Comparison of ENCODE assay signal across 14 mouse cellular contexts in genomic region chr6:108875344-108875743, GRCm38 (mm10). TPM values are rescaled to one million over a fixed set of nuclear protein-coding genes. Genes with fewer than 3 reads are reported as not detected.
DNase-seq lines count a peak whose midpoint lies in the region; ATAC-seq and TF ChIP-seq lines count a peak whose summit lies in the region.
"Had no signal": no experiment of that assay in that cellular context is flagged by ENCODE, and none has a peak within 500 bp of the region (broad histone marks: within the 10 kb centered on the region; RNA-seq: fewer than 3 reads in every experiment).

No protein-coding gene starts in this region.

- TF ChIP-seq EP300 in lung, postnatal 0 days (IDR thresholded peaks at IDR 0.05), result no peak

- no peak for DNase-seq in embryonic facial prominence, embryonic 14.5 days (ENCODE audit: low spot score)
- DNase-seq in embryonic facial prominence, embryonic 10.5 days (ENCODE audit: low spot score), result no peak
- peak; percentile 61 for DNase-seq in hindbrain, embryonic 14.5 days (ENCODE audit: low spot score)
- no peak for DNase-seq in hindbrain, embryonic 10.5 days (ENCODE audit: low spot score)
- DNase-seq in lung, postnatal 0 days (ENCODE audit: low spot score), result no peak
- DNase-seq in lung, postnatal 4 days, result no peak
- DNase-seq in spleen, adult 18-20 months, result no peak
- DNase-seq: cerebellum, adult 9-11 months; gastrocnemius, postnatal 36 days; liver, postnatal 0 days had no signal

- no peaks in the 10 kb centered on the region for H3K9me3 ChIP-seq in embryonic facial prominence, embryonic 14.5 days (ENCODE audit: control insufficient read depth, low read length)
- no peaks in the 10 kb centered on the region for H3K9me3 ChIP-seq in embryonic facial prominence, embryonic 10.5 days
- peaks cover 3% of the 10 kb centered on the region; the same call in 1 of the 2 replicates for H3K9me3 ChIP-seq in hindbrain, embryonic 14.5 days (ENCODE audit: control insufficient read depth, low read length)
- H3K9me3 ChIP-seq in hindbrain, embryonic 10.5 days, result peaks cover 5% of the 10 kb centered on the region; the same call in 1 of the 2 replicates
- H3K9me3 ChIP-seq in lung, postnatal 0 days (ENCODE audit: low read length), result no peaks in the 10 kb centered on the region
- 0 out of 2 replicates have a peak, but pooled peaks cover 8% of the 10 kb centered on the region for H3K9me3 ChIP-seq in stomach, embryonic 16.5 days (replicated peaks; ENCODE audit: control insufficient read depth, low read length)
- H3K9me3 ChIP-seq: midbrain, embryonic 10.5 days had no signal

- no peak overlapping the region for H3K27ac ChIP-seq in embryonic facial prominence, embryonic 14.5 days (replicated peaks; ENCODE audit: low read depth, low read length)
- H3K27ac ChIP-seq in embryonic facial prominence, embryonic 10.5 days (replicated peaks), result no peak overlapping the region
- no peak overlapping the region for H3K27ac ChIP-seq in hindbrain, embryonic 14.5 days
- H3K27ac ChIP-seq in hindbrain, embryonic 10.5 days, result no peak overlapping the region
- H3K27ac ChIP-seq in lung, postnatal 0 days (ENCODE audit: low read length), result no peak overlapping the region
- 0 out of 2 replicates have a peak overlapping the region, but pooled peaks have one; percentile 23 for H3K27ac ChIP-seq in stomach, embryonic 16.5 days (ENCODE audit: low read length)
- H3K27ac ChIP-seq: forebrain, embryonic 10.5 days; limb, embryonic 13.5 days; midbrain, embryonic 10.5 days had no signal

- peak; percentile 44 for TF ChIP-seq CTCF in lung, postnatal 0 days (IDR thresholded peaks at IDR 0.05)

- 69% methylated on average over 1 of the region's 1 CpGs for WGBS in embryonic facial prominence, embryonic 14.5 days
- 84% methylated on average over 1 of the region's 1 CpGs for WGBS in embryonic facial prominence, embryonic 10.5 days
- 76% methylated on average over 1 of the region's 1 CpGs for WGBS in hindbrain, embryonic 14.5 days
- 82% methylated on average over 1 of the region's 1 CpGs for WGBS in hindbrain, embryonic 10.5 days
- 56% methylated on average over 1 of the region's 1 CpGs for WGBS in lung, postnatal 0 days
- 69% methylated on average over 1 of the region's 1 CpGs for WGBS in stomach, embryonic 16.5 days

- H3K4me1 ChIP-seq in embryonic facial prominence, embryonic 14.5 days (ENCODE audit: control insufficient read depth, insufficient read depth, low read length), result no peaks in the 10 kb centered on the region
- H3K4me1 ChIP-seq in embryonic facial prominence, embryonic 10.5 days, result peaks cover 6% of the 10 kb centered on the region; the same call in 1 of the 2 replicates
- H3K4me1 ChIP-seq in hindbrain, embryonic 14.5 days (replicated peaks; ENCODE audit: control insufficient read depth, insufficient read depth, low read length), result 0 out of 2 replicates have a peak, but pooled peaks cover 4% of the 10 kb centered on the region
- H3K4me1 ChIP-seq in hindbrain, embryonic 10.5 days (replicated peaks), result peaks cover 5% of the 10 kb centered on the region; the same call in 1 of the 2 replicates
- H3K4me1 ChIP-seq in lung, postnatal 0 days (ENCODE audit: insufficient read depth, low read depth, low read length), result no peaks in the 10 kb centered on the region
- H3K4me1 ChIP-seq in stomach, embryonic 16.5 days (ENCODE audit: control insufficient read depth, insufficient read depth, low read length), result no peaks in the 10 kb centered on the region

- H3K27me3 ChIP-seq in embryonic facial prominence, embryonic 14.5 days (replicated peaks; ENCODE audit: control insufficient read depth, insufficient read depth, low read length), result no peaks in the 10 kb centered on the region
- no peaks in the 10 kb centered on the region for H3K27me3 ChIP-seq in embryonic facial prominence, embryonic 10.5 days (replicated peaks; ENCODE audit: low read depth, poor library complexity, severe bottlenecking)
- H3K27me3 ChIP-seq in hindbrain, embryonic 14.5 days (ENCODE audit: control insufficient read depth, insufficient read depth, low read length), result no peaks in the 10 kb centered on the region
- H3K27me3 ChIP-seq in hindbrain, embryonic 10.5 days (ENCODE audit: insufficient read depth, poor library complexity, severe bottlenecking), result no peaks in the 10 kb centered on the region
- H3K27me3 ChIP-seq in lung, postnatal 0 days (replicated peaks; ENCODE audit: insufficient read depth, low read length), result no peaks in the 10 kb centered on the region
- no peaks in the 10 kb centered on the region for H3K27me3 ChIP-seq in stomach, embryonic 16.5 days (ENCODE audit: control insufficient read depth, insufficient read depth, low read length)
- H3K27me3 ChIP-seq: limb, embryonic 13.5 days had no signal

- H3K36me3 ChIP-seq in embryonic facial prominence, embryonic 14.5 days (ENCODE audit: control insufficient read depth, insufficient read depth, low read length), result no peaks in the 10 kb centered on the region
- no peaks in the 10 kb centered on the region for H3K36me3 ChIP-seq in embryonic facial prominence, embryonic 10.5 days (replicated peaks)
- H3K36me3 ChIP-seq in hindbrain, embryonic 14.5 days (replicated peaks; ENCODE audit: control insufficient read depth, insufficient read depth), result no peaks in the 10 kb centered on the region
- no peaks in the 10 kb centered on the region for H3K36me3 ChIP-seq in hindbrain, embryonic 10.5 days
- H3K36me3 ChIP-seq in lung, postnatal 0 days (ENCODE audit: insufficient read depth, low read length), result no peaks in the 10 kb centered on the region
- H3K36me3 ChIP-seq in stomach, embryonic 16.5 days (ENCODE audit: control insufficient read depth, insufficient read depth, low read length), result no peaks in the 10 kb centered on the region
- H3K36me3 ChIP-seq: forebrain, embryonic 10.5 days; limb, embryonic 13.5 days; midbrain, embryonic 10.5 days had no signal

- 0 out of 2 replicates have a peak overlapping the region, but pooled peaks have one; percentile 20 for H3K4me2 ChIP-seq in embryonic facial prominence, embryonic 14.5 days (ENCODE audit: low read depth, low read length)
- no peak overlapping the region for H3K4me2 ChIP-seq in hindbrain, embryonic 14.5 days (replicated peaks)
- peak overlapping the region; percentile 12; the same call in 1 of the 2 replicates for H3K4me2 ChIP-seq in lung, postnatal 0 days (replicated peaks; ENCODE audit: low read depth, low read length)
- H3K4me2 ChIP-seq in stomach, embryonic 16.5 days (ENCODE audit: low read depth, low read length), result no peak overlapping the region
- H3K4me2 ChIP-seq: limb, embryonic 13.5 days had no signal

- no peak for ATAC-seq in embryonic facial prominence, embryonic 14.5 days (ENCODE audit: low read depth)
- ATAC-seq in hindbrain, embryonic 14.5 days (ENCODE audit: low FRiP score), result no peak
- ATAC-seq in lung, postnatal 0 days, result no peak
- no peak for ATAC-seq in stomach, embryonic 16.5 days (ENCODE audit: insufficient read depth, low FRiP score)
- ATAC-seq: liver, postnatal 0 days had no signal

- H3K4me3 ChIP-seq in embryonic facial prominence, embryonic 14.5 days (ENCODE audit: low read depth, low read length), result no peak overlapping the region
- H3K4me3 ChIP-seq in embryonic facial prominence, embryonic 10.5 days, result no peak overlapping the region
- H3K4me3 ChIP-seq in hindbrain, embryonic 14.5 days (replicated peaks; ENCODE audit: low read length), result no peak overlapping the region
- no peak overlapping the region for H3K4me3 ChIP-seq in hindbrain, embryonic 10.5 days
- H3K4me3 ChIP-seq in lung, postnatal 0 days (ENCODE audit: low read depth, low read length), result no peak overlapping the region
- no peak overlapping the region for H3K4me3 ChIP-seq in stomach, embryonic 16.5 days (replicated peaks; ENCODE audit: low read length)
- H3K4me3 ChIP-seq: forebrain, embryonic 10.5 days; limb, embryonic 13.5 days; midbrain, embryonic 10.5 days had no signal

- H3K9ac ChIP-seq in embryonic facial prominence, embryonic 14.5 days (ENCODE audit: low read depth, low read length), result no peak overlapping the region
- H3K9ac ChIP-seq in hindbrain, embryonic 14.5 days, result no peak overlapping the region
- no peak overlapping the region for H3K9ac ChIP-seq in lung, postnatal 0 days (replicated peaks; ENCODE audit: low read depth)
- H3K9ac ChIP-seq in stomach, embryonic 16.5 days (ENCODE audit: low read length), result no peak overlapping the region
- H3K9ac ChIP-seq: limb, embryonic 13.5 days; liver, postnatal 0 days had no signal

RNA-seq across cellular contexts. Expression of gene Edem1, which starts 46.9 kb away (rescaled TPM):
- 24.1 and 27.9 TPM in 2 replicates for polyA plus RNA-seq in embryonic facial prominence, embryonic 14.5 days (2014; fragmentation: Nextera tagmentation; extraction: Ambion mirVana)
- 19.1 and 19.9 TPM in 2 replicates for polyA plus RNA-seq in embryonic facial prominence, embryonic 10.5 days (2016; fragmentation: Nextera tagmentation; extraction: Ambion mirVana)
- polyA plus RNA-seq in hindbrain, embryonic 14.5 days (2014; fragmentation: Nextera tagmentation; extraction: Ambion mirVana), result 8.9 and 9.7 TPM in 2 replicates
- 16.7 and 16.8 TPM in 2 replicates for polyA plus RNA-seq in hindbrain, embryonic 10.5 days (2016; fragmentation: Nextera tagmentation; extraction: Ambion mirVana)
- 15.0 and 15.5 TPM in 2 replicates for polyA plus RNA-seq in lung, postnatal 0 days (2015; fragmentation: Nextera tagmentation; extraction: Ambion mirVana)
- 34.2 and 49.0 TPM in 2 replicates for polyA plus RNA-seq in stomach, embryonic 16.5 days (2015; fragmentation: Nextera tagmentation; extraction: Ambion mirVana)

Comparison
In these comparisons a context has a peak if more than half of its experiments do, and no peak if none do; other contexts are left out.
1. H3K4me2 ChIP-seq: peak in embryonic facial prominence, embryonic 14.5 days (single experiment) and lung, postnatal 0 days (single experiment); none in hindbrain, embryonic 14.5 days (single experiment) and stomach, embryonic 16.5 days (single experiment).